Mouse (Mus musculus): ENCODE measurements around the gene Vwa8. TPM values are rescaled to one million over a fixed set of nuclear protein-coding genes. Genes with fewer than 3 reads are reported as not detected.

The Vwa8 gene
- polyA plus RNA-seq, 1 experiment = 13.9 TPM

DNA sequence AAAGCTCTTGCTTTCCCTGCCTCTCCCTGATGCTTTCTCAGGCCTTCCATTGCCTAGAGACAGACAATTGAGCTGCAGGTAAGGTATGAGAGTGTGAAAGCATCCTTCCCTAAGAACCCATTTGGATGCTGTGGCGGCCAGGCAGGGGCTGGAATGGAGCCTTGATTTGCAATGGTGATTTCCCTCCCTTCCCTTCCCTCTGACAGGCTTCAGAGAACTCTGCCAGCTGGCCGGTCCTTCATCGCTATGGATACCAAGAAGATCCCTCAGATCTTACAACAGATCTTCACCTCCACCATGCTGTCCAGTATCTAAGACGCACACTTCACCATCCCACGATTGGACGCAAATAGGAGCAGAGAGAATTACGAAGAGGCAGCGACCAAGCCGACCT, 352.0 kb downstream of the Vwa8 start:
- Histone ChIP-seq H3K27me3 (ENCODE audit: control insufficient read depth, insufficient read depth, insufficient read length) (no peaks in the 10 kb centered on the region), H3K79me3 (ENCODE audit: low read depth) (no peaks in the 10 kb centered on the region), H3K4me3 (ENCODE audit: insufficient read depth, poor library complexity, severe bottlenecking) (no peak overlapping the region), H3ac (ENCODE audit: control insufficient read depth, insufficient read length, low read depth) (no peak overlapping the region), H3K79me2 (ENCODE audit: control insufficient read depth, insufficient read depth) (no peaks in the 10 kb centered on the region), H3K36me3 (ENCODE audit: control insufficient read depth, insufficient read depth) (no peaks in the 10 kb centered on the region)
- TF ChIP-seq CTCF (IDR thresholded peaks at IDR 0.05; ENCODE audit: control insufficient read depth, insufficient read depth, insufficient read length) = no peak

DNA sequence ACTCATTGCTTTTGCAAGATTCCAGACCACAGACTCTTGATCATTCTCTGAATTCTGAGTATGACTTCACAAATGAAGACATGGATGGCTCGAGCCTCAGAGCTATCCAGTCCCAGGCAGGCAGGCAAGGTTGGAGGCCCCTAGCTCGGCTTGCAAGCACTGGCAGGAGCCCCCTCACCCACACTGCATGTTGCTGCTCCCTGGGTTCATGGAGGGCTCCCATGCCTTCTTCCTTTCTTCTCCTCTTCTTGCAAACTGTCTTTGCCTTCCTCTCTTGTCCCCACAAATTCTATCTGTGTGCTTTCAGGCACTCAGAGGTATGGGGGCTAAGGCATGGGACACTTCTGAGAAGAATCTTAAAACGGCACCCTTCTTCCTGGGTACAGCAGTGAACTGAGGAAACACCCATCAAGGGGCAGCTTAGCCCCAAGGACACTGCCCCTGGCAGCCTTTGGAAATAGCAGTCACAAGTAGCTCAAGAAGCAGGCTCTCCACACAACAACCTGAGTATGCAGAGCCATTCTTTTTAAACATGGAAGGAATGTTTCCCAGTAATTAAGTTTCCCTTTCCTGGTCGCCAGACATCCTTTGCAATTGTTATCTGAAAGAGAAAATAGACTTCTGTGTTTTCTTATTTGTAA, 354.0 kb downstream of the Vwa8 start:
- Histone ChIP-seq H3ac (ENCODE audit: control insufficient read depth, insufficient read length, low read depth) (peak overlapping the region; percentile 4), H3K79me2 (ENCODE audit: control insufficient read depth, insufficient read depth) (no peaks in the 10 kb centered on the region), H3K36me3 (ENCODE audit: control insufficient read depth, insufficient read depth) (no peaks in the 10 kb centered on the region), H3K4me3 (ENCODE audit: insufficient read depth, poor library complexity, severe bottlenecking) (no peak overlapping the region), H3K79me3 (ENCODE audit: low read depth) (no peaks in the 10 kb centered on the region), H3K27me3 (ENCODE audit: control insufficient read depth, insufficient read depth, insufficient read length) (no peaks in the 10 kb centered on the region)
- TF ChIP-seq MAX (IDR thresholded peaks at IDR 0.05) (no peak), MYOD1 (IDR thresholded peaks at IDR 0.05; ENCODE audit: control insufficient read depth, insufficient read length, low read depth) (no peak), CTCF (IDR thresholded peaks at IDR 0.05; ENCODE audit: control insufficient read depth, insufficient read depth, insufficient read length) (no peak), USF1 (IDR thresholded peaks at IDR 0.05; ENCODE audit: low read depth) (no peak), CEBPB (IDR thresholded peaks at IDR 0.05; ENCODE audit: low read depth) (no peak), FOSL1 (IDR thresholded peaks at IDR 0.05; ENCODE audit: insufficient read depth, low read length, poor library complexity, severe bottlenecking) (no peak), MYOG (IDR thresholded peaks at IDR 0.05; ENCODE audit: control insufficient read depth, extremely low read depth, insufficient read length) (no peak)

DNA sequence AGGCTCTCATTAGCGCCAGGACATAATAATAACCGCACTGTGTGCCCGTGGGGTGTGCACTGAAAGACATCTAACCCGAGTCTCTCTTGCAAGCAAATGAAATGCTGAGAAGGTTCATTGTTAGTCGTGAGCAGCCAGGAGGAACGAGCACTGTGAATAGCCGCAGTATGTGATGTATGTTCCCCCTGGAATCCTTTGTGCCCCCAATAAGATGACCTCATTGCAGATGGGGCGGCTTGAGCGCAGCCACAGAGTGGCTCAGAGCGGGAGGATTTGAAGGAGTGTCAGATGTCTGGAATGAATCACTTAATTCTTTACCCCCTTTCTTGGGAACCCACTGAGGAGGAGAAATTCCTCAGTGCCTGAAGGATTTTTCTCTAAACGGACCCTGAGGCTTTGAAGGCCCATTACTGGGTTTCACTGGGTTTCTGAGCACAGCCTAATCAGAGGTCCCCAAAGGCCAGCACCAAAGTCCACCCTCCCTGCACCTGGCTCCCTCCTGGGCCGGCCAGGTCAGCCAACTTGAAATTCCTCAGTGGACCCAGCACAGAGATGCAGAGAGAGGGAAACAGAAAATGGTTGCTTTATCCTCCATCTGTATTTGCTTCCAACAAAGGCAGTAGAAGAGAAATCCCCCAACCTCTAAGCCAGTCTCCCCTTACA, 354.8 kb downstream of the Vwa8 start:
- Histone ChIP-seq H3K36me3 (ENCODE audit: control insufficient read depth, insufficient read depth) (no peaks in the 10 kb centered on the region), H3K27me3 (ENCODE audit: control insufficient read depth, insufficient read depth, insufficient read length) (no peaks in the 10 kb centered on the region), H3ac (ENCODE audit: control insufficient read depth, insufficient read length, low read depth) (peak overlapping the region; percentile 7), H3K4me3 (ENCODE audit: insufficient read depth, poor library complexity, severe bottlenecking) (no peak overlapping the region), H3K79me2 (ENCODE audit: control insufficient read depth, insufficient read depth) (no peaks in the 10 kb centered on the region), H3K79me3 (ENCODE audit: low read depth) (no peaks in the 10 kb centered on the region)
- no peak for TF ChIP-seq CEBPB (IDR thresholded peaks at IDR 0.05; ENCODE audit: low read depth)
- TF ChIP-seq USF1 (IDR thresholded peaks at IDR 0.05; ENCODE audit: low read depth) = no peak
- peak; percentile 49 for TF ChIP-seq FOSL1 (IDR thresholded peaks at IDR 0.05; ENCODE audit: insufficient read depth, low read length, poor library complexity, severe bottlenecking)
- peak; percentile 41 for TF ChIP-seq MYOD1 (IDR thresholded peaks at IDR 0.05; ENCODE audit: control insufficient read depth, insufficient read length, low read depth)
- no peak for TF ChIP-seq MYOG (IDR thresholded peaks at IDR 0.05; ENCODE audit: control insufficient read depth, extremely low read depth, insufficient read length)
- no peak for TF ChIP-seq CTCF (IDR thresholded peaks at IDR 0.05; ENCODE audit: control insufficient read depth, insufficient read depth, insufficient read length)
- peak; percentile 56 for TF ChIP-seq MAX (IDR thresholded peaks at IDR 0.05)

DNA sequence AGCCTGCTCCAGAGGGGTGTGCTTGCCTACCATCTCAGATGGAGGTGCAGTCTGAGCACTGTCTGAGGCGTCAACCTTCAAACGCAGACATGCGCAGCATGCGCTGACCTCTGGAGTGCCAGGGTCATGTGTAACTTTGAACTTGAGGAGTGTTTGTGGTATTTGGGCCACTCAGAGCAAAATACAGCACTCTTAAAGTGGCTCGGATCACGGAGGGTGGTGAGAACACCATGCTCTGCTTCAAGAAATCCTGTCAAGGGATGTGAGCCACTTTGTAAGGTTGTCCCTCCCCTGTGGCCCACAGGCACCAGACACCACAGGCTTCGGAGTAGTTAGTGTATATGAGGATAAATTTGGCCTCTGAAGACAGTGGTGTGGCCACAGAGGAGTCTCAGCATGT, 356.0 kb downstream of the Vwa8 start:
- Histone ChIP-seq H3K36me3 (ENCODE audit: control insufficient read depth, insufficient read depth) (no peaks in the 10 kb centered on the region), H3K27me3 (ENCODE audit: control insufficient read depth, insufficient read depth, insufficient read length) (no peaks in the 10 kb centered on the region), H3ac (ENCODE audit: control insufficient read depth, insufficient read length, low read depth) (no peak overlapping the region), H3K79me2 (ENCODE audit: control insufficient read depth, insufficient read depth) (no peaks in the 10 kb centered on the region), H3K79me3 (ENCODE audit: low read depth) (no peaks in the 10 kb centered on the region), H3K4me3 (ENCODE audit: insufficient read depth, poor library complexity, severe bottlenecking) (no peak overlapping the region)
- TF ChIP-seq CEBPB (IDR thresholded peaks at IDR 0.05; ENCODE audit: low read depth) (no peak), MYOD1 (IDR thresholded peaks at IDR 0.05; ENCODE audit: control insufficient read depth, insufficient read length, low read depth) (no peak), MAX (IDR thresholded peaks at IDR 0.05) (no peak), CTCF (IDR thresholded peaks at IDR 0.05; ENCODE audit: control insufficient read depth, insufficient read depth, insufficient read length) (no peak), USF1 (IDR thresholded peaks at IDR 0.05; ENCODE audit: low read depth) (no peak), MYOG (IDR thresholded peaks at IDR 0.05; ENCODE audit: control insufficient read depth, extremely low read depth, insufficient read length) (no peak), FOSL1 (IDR thresholded peaks at IDR 0.05; ENCODE audit: insufficient read depth, low read length, poor library complexity, severe bottlenecking) (no peak)

DNA sequence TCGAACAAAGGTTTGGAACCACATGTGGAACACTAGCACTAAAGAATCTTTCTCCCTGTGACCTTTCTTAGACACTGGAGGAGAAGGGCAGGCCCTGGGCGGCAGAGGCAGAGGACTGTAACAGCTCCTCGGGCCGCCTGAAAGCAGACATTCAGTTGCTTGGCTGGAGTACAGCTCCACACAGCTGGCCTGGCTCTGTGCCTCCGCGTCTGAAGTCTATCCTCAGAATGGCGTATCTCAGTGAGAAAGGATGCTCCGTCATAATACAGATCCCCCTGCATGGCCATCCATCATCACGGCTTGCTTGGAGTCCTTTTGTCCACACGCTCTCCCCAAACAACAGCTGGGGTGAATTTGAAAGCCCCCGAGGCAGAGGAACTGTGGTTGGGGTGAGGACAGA, 357.4 kb downstream of the Vwa8 start:
- Histone ChIP-seq H3K79me2 (ENCODE audit: control insufficient read depth, insufficient read depth) (no peaks in the 10 kb centered on the region), H3K36me3 (ENCODE audit: control insufficient read depth, insufficient read depth) (no peaks in the 10 kb centered on the region), H3K27me3 (ENCODE audit: control insufficient read depth, insufficient read depth, insufficient read length) (no peaks in the 10 kb centered on the region), H3K4me3 (ENCODE audit: insufficient read depth, poor library complexity, severe bottlenecking) (no peak overlapping the region), H3ac (ENCODE audit: control insufficient read depth, insufficient read length, low read depth) (no peak overlapping the region), H3K79me3 (ENCODE audit: low read depth) (no peaks in the 10 kb centered on the region)
- TF ChIP-seq MYOG (IDR thresholded peaks at IDR 0.05; ENCODE audit: control insufficient read depth, extremely low read depth, insufficient read length) (no peak), MYOD1 (IDR thresholded peaks at IDR 0.05; ENCODE audit: control insufficient read depth, insufficient read length, low read depth) (no peak), FOSL1 (IDR thresholded peaks at IDR 0.05; ENCODE audit: insufficient read depth, low read length, poor library complexity, severe bottlenecking) (no peak), USF1 (IDR thresholded peaks at IDR 0.05; ENCODE audit: low read depth) (no peak), CEBPB (IDR thresholded peaks at IDR 0.05; ENCODE audit: low read depth) (no peak), CTCF (IDR thresholded peaks at IDR 0.05; ENCODE audit: control insufficient read depth, insufficient read depth, insufficient read length) (no peak), MAX (IDR thresholded peaks at IDR 0.05) (no peak)
